Mouse (Mus musculus): ENCODE results near the gene Itga6. TPM values are rescaled to one million over a fixed set of nuclear protein-coding genes. Genes with fewer than 3 reads are reported as not detected.

The Itga6 gene
- polyA plus RNA-seq (2011; ENCODE audit: insufficient read length, low read depth, missing spikeins): 21.9 and 24.0 TPM in 2 replicates

- Histone ChIP-seq H3K4me1 (ENCODE audit: control insufficient read depth, insufficient read depth, low read length) (no peaks in the 10 kb centered on the region), H3K27ac (ENCODE audit: insufficient read depth, low read length) (no peak within 1 kb of the TSS), H3K4me3 (ENCODE audit: insufficient read depth, low read length) (no peak within 1 kb of the TSS)
- TF ChIP-seq POLR2A (IDR thresholded peaks at IDR 0.05; ENCODE audit: low read depth, low read length) (no peak), CTCF (IDR thresholded peaks at IDR 0.05; ENCODE audit: borderline replicate concordance, insufficient read depth, low read length) (no peak)
Observed at GRCm38 (mm10) chr2:71745610-71746374, at the start of gene Itga6. TSS of gene Itga6 (plus strand) at chr2:71745616.

GRCm38 (mm10) chr2:71696776-71697175 lies 48.6 kb upstream of the Itga6 start:
- Histone ChIP-seq H3K4me1 (ENCODE audit: control insufficient read depth, insufficient read depth, low read length) (peaks cover 20% of the 10 kb centered on the region), H3K4me3 (ENCODE audit: insufficient read depth, low read length) (no peak overlapping the region), H3K27ac (ENCODE audit: insufficient read depth, low read length) (no peak overlapping the region)
- no peak for TF ChIP-seq POLR2A (IDR thresholded peaks at IDR 0.05; ENCODE audit: low read depth, low read length)
- TF ChIP-seq CTCF (IDR thresholded peaks at IDR 0.05; ENCODE audit: borderline replicate concordance, insufficient read depth, low read length): no peak

GRCm38 (mm10) chr2:71697408-71698336 lies 47.7 kb upstream of the Itga6 start:
- no peak overlapping the region for H3K27ac ChIP-seq (ENCODE audit: insufficient read depth, low read length)
- TF ChIP-seq CTCF (IDR thresholded peaks at IDR 0.05; ENCODE audit: borderline replicate concordance, insufficient read depth, low read length) (no peak), POLR2A (IDR thresholded peaks at IDR 0.05; ENCODE audit: low read depth, low read length) (no peak)

GRCm38 (mm10) chr2:71698366-71698765 lies 47.0 kb upstream of the Itga6 start:
- peak overlapping the region; percentile 69 for H3K27ac ChIP-seq (ENCODE audit: insufficient read depth, low read length)
- no peak for TF ChIP-seq CTCF (IDR thresholded peaks at IDR 0.05; ENCODE audit: borderline replicate concordance, insufficient read depth, low read length)
- no peak for TF ChIP-seq POLR2A (IDR thresholded peaks at IDR 0.05; ENCODE audit: low read depth, low read length)
- peaks cover 20% of the 10 kb centered on the region for H3K4me1 ChIP-seq (ENCODE audit: control insufficient read depth, insufficient read depth, low read length)
- no peak overlapping the region for H3K4me3 ChIP-seq (ENCODE audit: insufficient read depth, low read length)

More at GRCm38 (mm10) chr2:71697408-71698336, 47.7 kb upstream of the Itga6 start:
- peaks cover 20% of the 10 kb centered on the region for H3K4me1 ChIP-seq (ENCODE audit: control insufficient read depth, insufficient read depth, low read length)
- H3K4me3 ChIP-seq (ENCODE audit: insufficient read depth, low read length): no peak overlapping the region

GRCm38 (mm10) chr2:71698942-71699341 lies 46.5 kb upstream of the Itga6 start:
- TF ChIP-seq POLR2A (IDR thresholded peaks at IDR 0.05; ENCODE audit: low read depth, low read length) (no peak), CTCF (IDR thresholded peaks at IDR 0.05; ENCODE audit: borderline replicate concordance, insufficient read depth, low read length) (no peak)
- Histone ChIP-seq H3K4me3 (ENCODE audit: insufficient read depth, low read length) (no peak overlapping the region), H3K4me1 (ENCODE audit: control insufficient read depth, insufficient read depth, low read length) (peaks cover 20% of the 10 kb centered on the region), H3K27ac (ENCODE audit: insufficient read depth, low read length) (peak overlapping the region; percentile 80)

GRCm38 (mm10) chr2:71701341-71701740 lies 44.1 kb upstream of the Itga6 start:
- Histone ChIP-seq H3K4me3 (ENCODE audit: insufficient read depth, low read length) (no peak overlapping the region), H3K4me1 (ENCODE audit: control insufficient read depth, insufficient read depth, low read length) (peaks cover 20% of the 10 kb centered on the region), H3K27ac (ENCODE audit: insufficient read depth, low read length) (no peak overlapping the region)
- no peak for TF ChIP-seq CTCF (IDR thresholded peaks at IDR 0.05; ENCODE audit: borderline replicate concordance, insufficient read depth, low read length)
- no peak for TF ChIP-seq POLR2A (IDR thresholded peaks at IDR 0.05; ENCODE audit: low read depth, low read length)

- Histone ChIP-seq H3K4me1 (ENCODE audit: control insufficient read depth, insufficient read depth, low read length) (peaks cover under 1% of the 10 kb centered on the region; the same call in 1 of the 2 replicates), H3K4me3 (ENCODE audit: insufficient read depth, low read length) (no peak overlapping the region), H3K27ac (ENCODE audit: insufficient read depth, low read length) (no peak overlapping the region)
- no peak for TF ChIP-seq CTCF (IDR thresholded peaks at IDR 0.05; ENCODE audit: borderline replicate concordance, insufficient read depth, low read length)
- no peak for TF ChIP-seq POLR2A (IDR thresholded peaks at IDR 0.05; ENCODE audit: low read depth, low read length)
Observed at GRCm38 (mm10) chr2:71704309-71704708, 41.1 kb upstream of the Itga6 start.

- Histone ChIP-seq H3K4me1 (ENCODE audit: control insufficient read depth, insufficient read depth, low read length) (no peaks in the 10 kb centered on the region), H3K4me3 (ENCODE audit: insufficient read depth, low read length) (no peak overlapping the region), H3K27ac (ENCODE audit: insufficient read depth, low read length) (no peak overlapping the region)
- no peak for TF ChIP-seq POLR2A (IDR thresholded peaks at IDR 0.05; ENCODE audit: low read depth, low read length)
- no peak for TF ChIP-seq CTCF (IDR thresholded peaks at IDR 0.05; ENCODE audit: borderline replicate concordance, insufficient read depth, low read length)
Observed at GRCm38 (mm10) chr2:71708886-71709285, 36.5 kb upstream of the Itga6 start.

GRCm38 (mm10) chr2:71711640-71712039 lies 33.8 kb upstream of the Itga6 start:
- no peak for TF ChIP-seq POLR2A (IDR thresholded peaks at IDR 0.05; ENCODE audit: low read depth, low read length)
- no peak for TF ChIP-seq CTCF (IDR thresholded peaks at IDR 0.05; ENCODE audit: borderline replicate concordance, insufficient read depth, low read length)
- no peak overlapping the region for H3K27ac ChIP-seq (ENCODE audit: insufficient read depth, low read length)
- H3K4me1 ChIP-seq (ENCODE audit: control insufficient read depth, insufficient read depth, low read length): no peaks in the 10 kb centered on the region
- no peak overlapping the region for H3K4me3 ChIP-seq (ENCODE audit: insufficient read depth, low read length)
